Mouse (Mus musculus): ENCODE results near the gene Jmy.
A peak's percentile ranks its signal among the peaks of the same experiment; 100 is the strongest.
"Not testable (repeated sequence)": the region's sequence is repeated elsewhere in the genome, so short reads cannot be mapped to it uniquely, and the experiment has no call there.

Jmy gene

GRCm38 (mm10) chr13:93499167-93499972 lies at the start of gene Jmy:
Jmy (minus strand) TSS chr13:93499808.
- peak; percentile 88 for DNase-seq

- no peak for DNase-seq
These were observed 48.0 kb upstream of the Jmy start for GRCm38 (mm10) chr13:93547641-93548040.

GRCm38 (mm10) chr13:93546011-93546410 lies 46.4 kb upstream of the Jmy start:
- no peak for DNase-seq

GRCm38 (mm10) chr13:93544274-93544673 lies 44.7 kb upstream of the Jmy start:
- DNase-seq: no peak

GRCm38 (mm10) chr13:93539311-93539710 lies 39.7 kb upstream of the Jmy start:
- no peak for DNase-seq

- DNase-seq: no peak
These were observed 19.2 kb upstream of the Jmy start for GRCm38 (mm10) chr13:93518753-93519319.

- DNase-seq: no peak
These were observed 17.6 kb upstream of the Jmy start for GRCm38 (mm10) chr13:93517223-93517622.

GRCm38 (mm10) chr13:93514000-93514795 lies 14.6 kb upstream of the Jmy start:
- no peak for DNase-seq

- DNase-seq: peak; percentile 15
These were observed 11.0 kb upstream of the Jmy start for GRCm38 (mm10) chr13:93510447-93511180.

- DNase-seq: not testable (repeated sequence)
These were observed 7.3 kb upstream of the Jmy start for GRCm38 (mm10) chr13:93506920-93507319.

- no peak for DNase-seq
These were observed 2.1 kb upstream of the Jmy start for GRCm38 (mm10) chr13:93501724-93502123.

GRCm38 (mm10) chr13:93499973-93500633 lies 495 bp upstream of the Jmy start:
- no peak for DNase-seq

- DNase-seq: peak; percentile 44
These were observed 1.1 kb downstream of the Jmy start for GRCm38 (mm10) chr13:93498211-93499166.

GRCm38 (mm10) chr13:93496977-93497376 lies 2.6 kb downstream of the Jmy start:
- DNase-seq: no peak

- DNase-seq: no peak
These were observed 11.1 kb downstream of the Jmy start for GRCm38 (mm10) chr13:93488510-93488909.

GRCm38 (mm10) chr13:93487734-93488133 lies 11.9 kb downstream of the Jmy start:
- DNase-seq: no peak

GRCm38 (mm10) chr13:93484276-93484675 lies 15.3 kb downstream of the Jmy start:
- DNase-seq: no peak

- DNase-seq: no peak
These were observed 18.5 kb downstream of the Jmy start for GRCm38 (mm10) chr13:93481110-93481509.

GRCm38 (mm10) chr13:93478344-93478743 lies 21.3 kb downstream of the Jmy start:
- DNase-seq: no peak

GRCm38 (mm10) chr13:93468355-93468754 lies 31.3 kb downstream of the Jmy start:
- no peak for DNase-seq

- no peak for DNase-seq
These were observed 40.0 kb downstream of the Jmy start for GRCm38 (mm10) chr13:93459566-93459965.

All from right cerebral cortex, postnatal 25 days (tissue).